Mouse (Mus musculus) fibroblast of lung, adult 2 months (primary cell): ENCODE results near the gene Hivep1.

ENCODE experiments used
- DNase-seq: peaks from one replicate; pipeline ENCODE4 v3.0.0-alpha.2; 2011; ENCODE audit warnings: low read depth

Hivep1 gene

DNA sequence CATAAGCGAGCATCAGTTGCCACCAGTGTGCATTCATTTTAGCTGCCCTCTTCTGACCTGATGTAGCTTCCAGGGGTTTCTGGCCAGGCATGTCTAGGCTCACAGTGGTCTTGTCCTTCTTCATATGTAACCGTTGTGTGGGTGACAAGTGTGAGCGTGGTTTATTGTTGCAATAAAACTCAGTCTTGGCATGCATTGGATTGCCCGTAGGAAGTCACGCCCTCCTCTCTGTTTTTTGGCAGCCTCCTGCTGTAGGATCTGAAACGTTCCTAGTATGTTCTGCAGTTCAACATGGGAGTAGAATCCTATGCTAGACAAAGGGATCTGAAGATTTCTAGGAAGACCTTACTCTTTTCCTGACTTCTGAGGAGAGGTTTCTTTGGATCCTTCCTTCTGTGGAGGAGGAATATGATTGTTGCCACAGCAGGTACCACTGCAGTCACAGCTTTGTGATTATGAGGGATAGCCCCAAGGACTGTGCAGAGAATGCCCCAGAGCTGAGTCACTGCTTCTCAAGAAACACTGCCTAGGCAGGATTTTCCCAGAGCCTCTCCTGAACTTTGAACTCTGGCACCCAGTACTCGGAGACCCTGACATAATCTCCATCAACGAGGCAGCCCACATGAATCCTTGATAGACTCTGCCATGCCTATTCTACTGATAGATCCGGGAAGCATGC lies 182.1 kb downstream of the Hivep1 start:
- no peak for DNase-seq

DNA sequence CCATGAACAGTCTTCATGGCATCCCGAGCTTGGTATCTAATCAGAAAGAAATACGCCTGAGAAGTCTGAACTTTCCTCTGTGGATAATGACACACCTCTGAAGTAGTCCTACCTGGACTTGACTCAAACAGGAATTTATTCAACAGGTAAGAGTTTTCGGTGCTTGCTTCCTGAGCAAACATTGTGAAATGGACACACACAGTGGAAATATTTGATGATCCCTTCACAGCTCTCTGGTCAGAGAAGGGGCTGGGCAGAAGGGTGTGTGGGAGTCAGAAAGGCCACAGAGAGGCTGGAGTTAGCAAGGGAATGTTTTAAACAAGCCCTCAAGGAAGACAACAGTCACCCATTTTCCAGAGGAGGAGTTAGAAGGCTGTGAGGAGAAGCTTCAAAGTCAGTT lies 186.7 kb downstream of the Hivep1 start:
- DNase-seq: no peak

GRCm38 (mm10) chr13:42242131-42242530 lies 190.3 kb downstream of the Hivep1 start:
- DNase-seq: no peak
